Mouse (Mus musculus) liver, adult 2 months (tissue): ENCODE measurements around the gene Hs6st3.

Source experiments
- CTCF ChIP-seq: fragments of 200-500 bp; IDR thresholded peaks from 2 replicates; pipeline ENCODE4 v1.5.1; 2011; ENCODE audit warnings: low read depth, low read length, control low read depth
- POLR2A ChIP-seq: fragments of 200-500 bp; IDR thresholded peaks from 2 replicates; pipeline ENCODE4 v1.6.1; 2011; ENCODE audit warnings: low read length, control low read depth; ENCODE audit not compliant: insufficient read depth; ENCODE audit errors: extremely low read depth

- TF ChIP-seq CTCF (no peak), POLR2A (no peak)
Observed at GRCm38 (mm10) chr14:119852139-119852538, 714.0 kb downstream of the Hs6st3 start.
